Mouse (Mus musculus): ENCODE measurements at regions not wholly inside any gene's neighbourhood (a gene's known extent, or its start where the extent isn't known, plus 50 kb on each side); places are given as distances from the start of the nearest gene placed in this dataset.

DNA sequence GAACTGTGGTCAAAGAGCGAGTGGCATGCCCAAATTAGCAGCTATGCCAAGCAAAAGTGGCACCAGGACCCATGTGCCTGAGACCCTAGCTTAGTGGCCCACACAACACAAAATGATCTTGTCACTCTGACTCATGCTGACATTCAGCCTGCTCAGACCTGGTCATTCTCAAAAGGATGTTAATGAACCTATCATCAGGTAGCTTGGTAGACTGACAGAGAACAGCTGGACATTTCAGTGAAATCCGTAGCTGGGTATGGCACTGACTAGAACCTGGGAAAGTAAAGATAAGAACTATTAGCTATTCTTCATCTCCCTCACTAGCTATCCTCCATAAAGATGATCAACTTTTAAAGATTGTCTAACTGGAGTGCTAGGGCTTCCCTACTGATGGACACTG, 188.5 kb downstream of the Nr2f2 start:
- TF ChIP-seq NRF1 (IDR thresholded peaks at IDR 0.05; ENCODE audit: low read depth, low read length) (no peak), RAD21 (IDR thresholded peaks at IDR 0.05; ENCODE audit: low read depth, low read length) (no peak), JUN (IDR thresholded peaks at IDR 0.05; ENCODE audit: insufficient read depth, low read depth, low read length) (no peak), POLR2AphosphoS2 (IDR thresholded peaks at IDR 0.05; ENCODE audit: low read depth, low read length) (no peak), ELF1 (IDR thresholded peaks at IDR 0.05; ENCODE audit: low read depth, low read length) (no peak), CHD2 (IDR thresholded peaks at IDR 0.05; ENCODE audit: low read length) (no peak), USF1 (IDR thresholded peaks at IDR 0.05; ENCODE audit: low read depth, low read length) (no peak), CTCF (conservative IDR thresholded peaks at IDR 0.05 in 1 of 2, IDR thresholded peaks at IDR 0.05 in 1 of 2; ENCODE audit: low read depth in 2 of 2, low read length in 2 of 2) (no peak), MAFK (IDR thresholded peaks at IDR 0.05; ENCODE audit: insufficient replicate concordance, low read length) (no peak), UBTF (IDR thresholded peaks at IDR 0.05; ENCODE audit: low read depth, low read length) (no peak)

Data from CH12.LX (cell line).